Mouse (Mus musculus): Measurements from ENCODE around the gene Gm27021. TPM values are rescaled to one million over a fixed set of nuclear protein-coding genes. Genes with fewer than 3 reads are reported as not detected.

Gene Gm27021
- 1.9 and 2.0 TPM in 2 replicates for polyA plus RNA-seq (2014; fragmentation: Nextera tagmentation; extraction: Ambion mirVana)

DNA sequence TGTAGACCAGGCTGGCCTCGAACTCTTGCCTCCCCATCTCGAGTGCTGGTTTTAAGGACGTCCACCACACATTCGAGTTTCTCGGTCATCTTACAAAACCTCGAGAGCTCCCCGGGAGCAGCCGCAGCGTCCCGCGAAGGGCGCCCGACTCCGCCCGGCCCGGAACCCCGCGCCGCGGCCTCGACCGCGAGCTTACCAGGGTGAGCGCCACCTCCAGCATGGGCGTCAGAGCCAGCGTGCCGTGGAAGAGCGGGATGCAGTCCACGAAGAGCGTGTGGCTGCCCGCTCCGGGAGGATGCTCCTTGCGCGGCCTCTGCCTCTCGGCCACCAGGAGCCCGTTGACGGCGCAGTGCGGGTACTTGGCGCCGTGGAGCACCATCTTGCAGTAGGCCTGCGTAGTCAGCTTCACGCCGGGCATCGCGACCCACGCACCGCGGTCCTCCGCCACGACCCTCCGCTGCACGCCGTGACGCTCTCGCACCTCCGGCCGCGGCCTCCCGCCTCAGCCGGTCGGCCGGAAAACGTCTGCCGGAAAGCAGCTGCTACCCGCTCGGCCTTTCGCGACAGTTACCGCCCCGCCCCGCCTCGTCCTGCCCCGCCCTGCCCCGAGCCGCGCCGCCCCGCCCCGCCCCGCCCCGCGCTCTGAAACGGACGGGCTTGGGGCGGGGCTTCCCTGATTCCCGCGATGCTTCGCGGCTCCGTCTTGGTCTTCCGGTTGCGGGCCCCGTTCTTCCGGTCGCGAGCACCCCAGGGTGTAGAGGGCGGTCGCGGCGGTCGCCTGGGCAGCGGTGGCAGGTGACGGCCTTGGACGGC, at the start of gene Gm27021, which contains the start of gene Cox4i1:
Gene Gm27021, minus strand, starts transcription at position 519 of the 813 bp plus-strand sequence.
Gene Cox4i1, plus strand, starts transcription at position 662 of the 813 bp plus-strand sequence.
- peak within 1 kb of the TSS; percentile 86 for H3K27ac ChIP-seq (ENCODE audit: low read depth, low read length)
- peak; percentile 93 for ATAC-seq (replicated peaks; ENCODE audit: insufficient number of reproducible peaks, low FRiP score, low TSS enrichment)
- peak within 1 kb of the TSS; percentile 88 for H3K4me3 ChIP-seq (ENCODE audit: low read depth, low read length)
- peaks cover 21% of the 10 kb centered on the region for H3K36me3 ChIP-seq (ENCODE audit: control insufficient read depth, insufficient read depth, low read length)
- peak within 1 kb of the TSS; percentile 92 for H3K4me2 ChIP-seq
- H3K27me3 ChIP-seq (ENCODE audit: control insufficient read depth, insufficient read depth, low read length), result no peaks in the 10 kb centered on the region
- H3K9me3 ChIP-seq (replicated peaks; ENCODE audit: control insufficient read depth, low read length), result no peaks in the 10 kb centered on the region
- WGBS (ENCODE audit: insufficient replicate concordance), result under 1% methylated on average over 91 of the region's 105 CpGs
- H3K9ac ChIP-seq (ENCODE audit: low read depth, low read length), result peak within 1 kb of the TSS; percentile 93
- H3K4me1 ChIP-seq (ENCODE audit: control insufficient read depth, insufficient read depth, low read length), result peaks cover 38% of the 10 kb centered on the region

DNA sequence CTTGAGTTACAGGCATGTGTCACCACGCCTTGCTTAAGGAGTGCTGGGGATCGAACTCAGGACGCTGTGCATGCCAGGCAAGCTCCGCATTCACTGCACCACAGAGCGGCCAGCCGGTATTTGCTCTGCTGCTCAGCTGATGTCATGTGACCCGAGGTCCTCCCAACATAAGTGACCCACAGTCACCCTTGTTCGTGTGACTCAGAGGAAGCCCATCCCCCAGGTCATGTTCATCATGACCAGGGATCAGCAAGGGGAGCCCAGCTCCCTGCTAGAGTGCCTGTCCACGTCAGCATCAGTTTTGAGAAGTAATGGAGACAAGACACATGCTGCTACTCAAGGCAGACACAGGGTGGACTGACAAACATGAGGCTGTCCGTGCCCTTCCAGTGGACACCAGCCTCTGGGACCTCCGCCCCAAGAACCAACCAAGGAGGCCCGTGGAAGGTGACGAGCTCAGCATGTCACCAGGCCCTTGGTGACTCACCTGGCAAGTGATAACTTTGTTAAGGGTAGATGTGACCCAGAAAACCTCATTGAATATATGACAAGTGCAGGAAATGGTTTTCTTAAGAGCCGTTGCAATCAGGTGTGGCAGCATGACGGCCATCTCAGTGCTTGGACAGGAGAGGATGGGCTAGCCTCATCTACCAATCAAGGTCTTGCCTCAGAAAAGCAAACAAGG, 48.3 kb upstream of the Gm27021 start:
- whole genome bisulfite sequencing (ENCODE audit: insufficient replicate concordance), result 68% methylated on average over 15 of the region's 15 CpGs

DNA sequence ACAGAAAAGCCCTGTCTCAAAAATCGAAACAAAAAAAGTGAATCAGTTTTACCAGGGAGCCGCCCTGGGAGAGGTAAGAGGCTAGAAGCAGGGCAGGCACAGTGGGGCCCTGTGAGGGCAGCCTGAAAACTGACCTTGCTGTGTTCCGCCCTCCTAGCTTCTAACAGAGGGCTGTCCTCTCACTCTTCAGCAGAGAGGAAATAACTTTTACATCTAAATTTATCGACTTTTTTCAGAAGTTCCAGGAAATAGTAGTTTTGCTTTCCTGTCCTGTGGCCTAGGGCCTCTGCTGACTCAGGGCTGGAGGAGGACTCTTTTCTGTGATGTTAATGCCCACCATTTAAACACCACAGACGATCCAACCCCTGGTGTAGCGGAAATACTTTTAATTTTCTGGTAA, 47.3 kb upstream of the Gm27021 start:
- Histone ChIP-seq H3K27ac (ENCODE audit: low read depth, low read length) (no peak overlapping the region), H3K27me3 (ENCODE audit: control insufficient read depth, insufficient read depth, low read length) (no peaks in the 10 kb centered on the region), H3K36me3 (ENCODE audit: control insufficient read depth, insufficient read depth, low read length) (no peaks in the 10 kb centered on the region), H3K4me2 (no peak overlapping the region), H3K4me1 (ENCODE audit: control insufficient read depth, insufficient read depth, low read length) (no peaks in the 10 kb centered on the region), H3K4me3 (ENCODE audit: low read depth, low read length) (no peak overlapping the region), H3K9ac (ENCODE audit: low read depth, low read length) (no peak overlapping the region), H3K9me3 (replicated peaks; ENCODE audit: control insufficient read depth, low read length) (no peaks in the 10 kb centered on the region)
- WGBS (ENCODE audit: insufficient replicate concordance), result 67% methylated on average over 6 of the region's 6 CpGs
- ATAC-seq (replicated peaks; ENCODE audit: insufficient number of reproducible peaks, low FRiP score, low TSS enrichment), result no peak

More for the DNA sequence above, 48.3 kb upstream of the Gm27021 start:
- Histone ChIP-seq H3K36me3 (ENCODE audit: control insufficient read depth, insufficient read depth, low read length) (no peaks in the 10 kb centered on the region), H3K27me3 (ENCODE audit: control insufficient read depth, insufficient read depth, low read length) (0 out of 2 replicates have a peak, but pooled peaks cover 3% of the 10 kb centered on the region), H3K9ac (ENCODE audit: low read depth, low read length) (no peak overlapping the region), H3K4me2 (no peak overlapping the region), H3K4me3 (ENCODE audit: low read depth, low read length) (no peak overlapping the region), H3K4me1 (ENCODE audit: control insufficient read depth, insufficient read depth, low read length) (no peaks in the 10 kb centered on the region), H3K27ac (ENCODE audit: low read depth, low read length) (no peak overlapping the region), H3K9me3 (replicated peaks; ENCODE audit: control insufficient read depth, low read length) (no peaks in the 10 kb centered on the region)
- no peak for ATAC-seq (replicated peaks; ENCODE audit: insufficient number of reproducible peaks, low FRiP score, low TSS enrichment)

DNA sequence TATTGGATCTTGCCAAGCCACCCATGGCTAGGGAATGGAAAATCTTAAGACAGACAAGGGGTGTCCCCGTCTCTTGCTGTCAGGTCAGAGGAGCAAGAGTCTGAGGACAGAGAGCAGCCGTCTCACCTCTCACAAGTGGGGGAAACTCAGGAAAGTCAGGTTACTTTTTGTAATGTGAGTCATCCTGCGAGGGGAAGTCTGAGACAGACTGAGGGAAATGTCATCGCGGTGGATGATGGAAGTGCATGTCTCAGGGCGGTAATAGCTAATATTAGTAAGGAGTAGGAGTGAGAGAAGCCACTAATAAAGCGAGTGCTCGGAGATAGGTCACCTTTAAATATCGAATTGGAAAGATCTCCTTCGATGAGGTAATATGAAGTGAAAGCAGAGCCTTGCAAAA, 41.3 kb upstream of the Gm27021 start:
- 74% methylated on average over 10 of the region's 10 CpGs for WGBS (ENCODE audit: insufficient replicate concordance)
- no peak for ATAC-seq (replicated peaks; ENCODE audit: insufficient number of reproducible peaks, low FRiP score, low TSS enrichment)
- H3K9ac ChIP-seq (ENCODE audit: low read depth, low read length), result no peak overlapping the region
- H3K27ac ChIP-seq (ENCODE audit: low read depth, low read length), result no peak overlapping the region
- H3K36me3 ChIP-seq (ENCODE audit: control insufficient read depth, insufficient read depth, low read length), result no peaks in the 10 kb centered on the region
- H3K27me3 ChIP-seq (ENCODE audit: control insufficient read depth, insufficient read depth, low read length), result no peaks in the 10 kb centered on the region
- no peaks in the 10 kb centered on the region for H3K9me3 ChIP-seq (replicated peaks; ENCODE audit: control insufficient read depth, low read length)
- no peak overlapping the region for H3K4me3 ChIP-seq (ENCODE audit: low read depth, low read length)
- no peak overlapping the region for H3K4me2 ChIP-seq
- no peaks in the 10 kb centered on the region for H3K4me1 ChIP-seq (ENCODE audit: control insufficient read depth, insufficient read depth, low read length)

DNA sequence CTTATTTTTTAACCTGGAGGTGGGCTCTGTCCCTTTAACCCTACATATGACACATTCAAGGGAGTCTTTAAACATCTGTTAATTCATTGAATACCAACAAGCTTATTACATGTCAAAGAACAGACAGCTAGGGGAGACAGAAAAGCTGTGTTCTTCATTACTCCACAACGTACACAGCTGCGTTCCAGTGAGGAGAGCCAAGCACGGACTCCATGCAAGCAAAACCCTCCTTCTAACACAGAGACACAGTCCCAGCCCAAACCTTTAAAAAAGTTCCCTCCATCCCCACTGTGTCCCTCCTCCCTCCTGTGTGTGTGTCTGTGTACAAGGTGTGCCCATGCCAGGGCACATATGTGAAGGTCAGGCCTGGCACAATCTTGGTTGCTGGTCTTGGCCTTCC, 38.3 kb upstream of the Gm27021 start:
- H3K36me3 ChIP-seq (ENCODE audit: control insufficient read depth, insufficient read depth, low read length), result no peaks in the 10 kb centered on the region
- no peak for ATAC-seq (replicated peaks; ENCODE audit: insufficient number of reproducible peaks, low FRiP score, low TSS enrichment)
- H3K9ac ChIP-seq (ENCODE audit: low read depth, low read length), result no peak overlapping the region
- no peak overlapping the region for H3K4me3 ChIP-seq (ENCODE audit: low read depth, low read length)
- H3K9me3 ChIP-seq (replicated peaks; ENCODE audit: control insufficient read depth, low read length), result no peaks in the 10 kb centered on the region
- no peak overlapping the region for H3K27ac ChIP-seq (ENCODE audit: low read depth, low read length)
- H3K4me1 ChIP-seq (ENCODE audit: control insufficient read depth, insufficient read depth, low read length), result no peaks in the 10 kb centered on the region
- H3K27me3 ChIP-seq (ENCODE audit: control insufficient read depth, insufficient read depth, low read length), result no peaks in the 10 kb centered on the region
- H3K4me2 ChIP-seq, result no peak overlapping the region
- 85% methylated on average over 3 of the region's 3 CpGs for WGBS (ENCODE audit: insufficient replicate concordance)

DNA sequence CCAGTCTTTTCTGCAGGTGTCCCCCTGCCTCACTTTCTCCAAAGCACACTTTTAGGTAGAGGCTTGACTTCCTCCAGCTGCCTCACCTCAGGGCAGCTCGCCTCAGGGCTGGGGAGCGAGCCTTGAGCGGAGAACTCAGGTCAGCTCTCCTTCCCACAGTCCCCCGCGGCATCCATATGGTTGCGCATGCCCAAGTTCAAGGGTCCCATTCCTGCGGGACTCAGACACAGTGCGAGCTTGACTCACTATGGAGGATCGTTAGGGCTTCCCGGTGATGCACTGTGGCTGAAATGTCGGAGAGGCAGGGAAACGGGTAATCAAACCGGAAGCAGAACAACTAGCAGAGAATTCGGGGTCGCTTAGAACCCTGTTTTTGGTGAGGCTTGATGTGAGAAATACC, 37.3 kb upstream of the Gm27021 start:
- no peaks in the 10 kb centered on the region for H3K27me3 ChIP-seq (ENCODE audit: control insufficient read depth, insufficient read depth, low read length)
- no peak for ATAC-seq (replicated peaks; ENCODE audit: insufficient number of reproducible peaks, low FRiP score, low TSS enrichment)
- H3K9ac ChIP-seq (ENCODE audit: low read depth, low read length), result no peak overlapping the region; the same call in 1 of the 2 replicates
- H3K4me2 ChIP-seq, result no peak overlapping the region
- H3K9me3 ChIP-seq (replicated peaks; ENCODE audit: control insufficient read depth, low read length), result no peaks in the 10 kb centered on the region
- no peak overlapping the region for H3K4me3 ChIP-seq (ENCODE audit: low read depth, low read length)
- no peak overlapping the region for H3K27ac ChIP-seq (ENCODE audit: low read depth, low read length)
- WGBS (ENCODE audit: insufficient replicate concordance), result 81% methylated on average over 15 of the region's 15 CpGs
- no peaks in the 10 kb centered on the region for H3K4me1 ChIP-seq (ENCODE audit: control insufficient read depth, insufficient read depth, low read length)
- H3K36me3 ChIP-seq (ENCODE audit: control insufficient read depth, insufficient read depth, low read length), result no peaks in the 10 kb centered on the region

DNA sequence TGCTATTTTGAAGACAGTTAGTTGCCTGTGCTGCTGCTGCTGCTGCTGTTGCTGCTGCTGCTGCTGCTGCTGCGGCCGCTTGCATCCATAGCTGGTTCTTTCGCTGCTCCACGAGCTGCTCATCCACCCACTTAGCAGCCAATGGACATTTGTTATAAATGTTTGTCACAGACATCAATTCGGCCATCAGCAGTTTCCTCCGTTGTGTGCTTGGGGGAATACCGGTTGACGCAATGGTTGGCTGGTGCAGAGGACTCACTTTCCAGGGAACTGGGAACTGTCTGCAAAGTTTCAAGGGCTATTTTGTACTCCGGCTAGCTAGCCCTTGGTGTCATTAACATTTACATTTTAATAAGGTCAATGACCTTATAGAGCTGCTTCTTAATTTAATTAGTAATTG, 36.3 kb upstream of the Gm27021 start:
- Histone ChIP-seq H3K27ac (ENCODE audit: low read depth, low read length) (no peak overlapping the region), H3K9ac (ENCODE audit: low read depth, low read length) (no peak overlapping the region), H3K27me3 (ENCODE audit: control insufficient read depth, insufficient read depth, low read length) (no peaks in the 10 kb centered on the region), H3K4me1 (ENCODE audit: control insufficient read depth, insufficient read depth, low read length) (no peaks in the 10 kb centered on the region), H3K4me3 (ENCODE audit: low read depth, low read length) (no peak overlapping the region), H3K9me3 (replicated peaks; ENCODE audit: control insufficient read depth, low read length) (no peaks in the 10 kb centered on the region), H3K36me3 (ENCODE audit: control insufficient read depth, insufficient read depth, low read length) (no peaks in the 10 kb centered on the region), H3K4me2 (no peak overlapping the region)
- no peak for ATAC-seq (replicated peaks; ENCODE audit: insufficient number of reproducible peaks, low FRiP score, low TSS enrichment)
- WGBS (ENCODE audit: insufficient replicate concordance), result 73% methylated on average over 9 of the region's 9 CpGs

DNA sequence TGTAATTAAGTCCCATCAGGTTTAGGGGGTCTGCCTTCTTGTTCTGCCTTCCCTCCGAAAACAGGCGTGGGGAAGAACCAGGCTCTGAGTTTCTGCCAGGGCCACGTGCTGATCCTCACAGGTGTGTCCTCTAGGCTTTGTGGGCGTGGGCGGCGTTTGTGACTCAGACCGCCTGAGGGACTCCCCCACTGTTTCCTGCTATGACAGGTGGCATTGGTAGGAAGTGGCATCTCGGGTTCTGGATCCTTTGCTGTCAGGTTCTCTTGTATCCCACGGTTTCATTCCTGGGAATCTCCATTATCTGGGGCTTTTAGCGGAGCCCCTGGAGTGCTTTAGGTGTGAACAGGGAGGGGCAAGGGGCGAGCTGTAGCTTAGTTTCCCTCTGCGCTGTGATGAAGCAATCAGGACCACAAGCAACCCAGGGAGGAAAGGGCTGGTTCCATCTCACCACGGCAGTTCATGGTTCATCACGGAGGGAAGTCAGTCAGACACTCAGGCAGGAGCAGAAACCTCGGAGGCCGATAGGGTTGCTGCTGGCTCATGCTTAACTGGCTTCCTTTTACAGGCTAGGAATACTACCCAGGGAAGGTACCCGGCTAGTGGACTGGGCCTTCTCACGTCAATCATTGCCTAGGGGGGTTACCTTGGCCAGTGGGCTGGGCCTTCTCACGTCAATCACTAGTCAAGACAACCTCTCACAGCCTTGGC, 34.0 kb upstream of the Gm27021 start:
- 48% methylated on average over 19 of the region's 19 CpGs for WGBS (ENCODE audit: insufficient replicate concordance)
- Histone ChIP-seq H3K4me2 (no peak overlapping the region), H3K4me1 (ENCODE audit: control insufficient read depth, insufficient read depth, low read length) (peaks cover 5% of the 10 kb centered on the region; the same call in 1 of the 2 replicates), H3K27ac (ENCODE audit: low read depth, low read length) (no peak overlapping the region), H3K9ac (ENCODE audit: low read depth, low read length) (no peak overlapping the region), H3K9me3 (replicated peaks; ENCODE audit: control insufficient read depth, low read length) (no peaks in the 10 kb centered on the region), H3K27me3 (ENCODE audit: control insufficient read depth, insufficient read depth, low read length) (no peaks in the 10 kb centered on the region), H3K36me3 (ENCODE audit: control insufficient read depth, insufficient read depth, low read length) (no peaks in the 10 kb centered on the region), H3K4me3 (ENCODE audit: low read depth, low read length) (no peak overlapping the region)
- ATAC-seq (replicated peaks; ENCODE audit: insufficient number of reproducible peaks, low FRiP score, low TSS enrichment), result no peak

All from heart, embryonic 11.5 days (tissue).